Mouse (Mus musculus) midbrain, embryonic 16.5 days (tissue): ENCODE measurements around the gene Zfp800. TPM values are rescaled to one million over a fixed set of nuclear protein-coding genes. Genes with fewer than 3 reads are reported as not detected.

ENCODE experiments used
- ATAC-seq: fragments of 200-750 bp; cut with Nextera tagmentation; 2 replicates; pipeline ENCODE4 v1.8.0; 2017; ENCODE audit warnings: moderate TSS enrichment
- H3K27ac ChIP-seq: fragments of 300-500 bp; sonication (generic); 2 replicates; pipeline ENCODE4 v1.5.1; 2014; ENCODE audit warnings: mild to moderate bottlenecking, low read length, mixed read lengths
- H3K27me3 ChIP-seq: fragments of 300-500 bp; sonication (generic); 2 replicates; pipeline ENCODE4 v1.6.1; 2014; ENCODE audit warnings: low read depth, low read length, mixed read lengths; ENCODE audit not compliant: control insufficient read depth, insufficient read depth
- H3K36me3 ChIP-seq: fragments of 300-500 bp; sonication (generic); 2 replicates; pipeline ENCODE4 v1.6.1; 2014; ENCODE audit warnings: mild to moderate bottlenecking, low read length, moderate library complexity, mixed read lengths; ENCODE audit not compliant: control insufficient read depth, insufficient read depth
- H3K4me1 ChIP-seq: fragments of 300-500 bp; sonication (generic); 2 replicates; pipeline ENCODE4 v1.6.1; 2014; ENCODE audit warnings: mild to moderate bottlenecking, low read length, mixed read lengths; ENCODE audit not compliant: control insufficient read depth, insufficient read depth
- H3K4me2 ChIP-seq: fragments of 300-500 bp; sonication (generic); 2 replicates; pipeline ENCODE4 v1.6.1; 2014; ENCODE audit warnings: mild to moderate bottlenecking, low read length, mixed read lengths
- H3K4me3 ChIP-seq: fragments of 300-500 bp; sonication (generic); 2 replicates; pipeline ENCODE4 v1.5.1; 2014; ENCODE audit warnings: low read depth, mild to moderate bottlenecking, low read length, moderate library complexity, mixed read lengths
- H3K9ac ChIP-seq: fragments of 300-500 bp; sonication (generic); 2 replicates; pipeline ENCODE4 v1.6.1; 2014; ENCODE audit warnings: low read depth, low read length, mixed read lengths
- H3K9me3 ChIP-seq: fragments of 300-500 bp; sonication (generic); replicated peaks from 2 replicates; pipeline ENCODE4 v1.6.1; 2014; ENCODE audit warnings: mild to moderate bottlenecking, low read length, mixed read lengths; ENCODE audit not compliant: control insufficient read depth, poor library complexity, severe bottlenecking
- WGBS: fragments of 180-500 bp; shearing (Covaris S2); extraction: QIAGEN DNeasy Blood & Tissue Kit; methylation state at CpG from one replicate; pipeline ENCODE4 v1.1.7; 2014; 5-methylcytosine and 5-hydroxymethylcytosine counted together
- polyA plus RNA-seq: library from polyadenylated mRNA; unstranded; fragments of >200 nt; fragmentation: Nextera tagmentation; extraction: Ambion mirVana; gene quantifications from 2 replicates; pipeline ENCODE4 v1.2.1, GENCODE M21; 2015

Gene Zfp800
- polyA plus RNA-seq, 1 experiment from 2014 or later = 16.6 TPM

- no peaks in the 10 kb centered on the region for H3K9me3 ChIP-seq
- H3K4me2 ChIP-seq = no peak overlapping the region
- no peak overlapping the region for H3K9ac ChIP-seq
- H3K4me1 ChIP-seq = no peaks in the 10 kb centered on the region
- H3K27me3 ChIP-seq = no peaks in the 10 kb centered on the region
- H3K4me3 ChIP-seq = no peak overlapping the region
- 83% methylated on average over 6 of the region's 6 CpGs for WGBS
- H3K36me3 ChIP-seq = no peaks in the 10 kb centered on the region
- no peak for ATAC-seq
- no peak overlapping the region for H3K27ac ChIP-seq
Observed at GRCm38 (mm10) chr6:28369966-28370683, 27.7 kb downstream of the Zfp800 start.

GRCm38 (mm10) chr6:28367575-28367974, 30.2 kb downstream of the Zfp800 start:
- Histone ChIP-seq H3K9me3 (no peaks in the 10 kb centered on the region), H3K4me1 (no peaks in the 10 kb centered on the region), H3K27ac (no peak overlapping the region), H3K9ac (no peak overlapping the region), H3K36me3 (no peaks in the 10 kb centered on the region), H3K27me3 (no peaks in the 10 kb centered on the region), H3K4me3 (no peak overlapping the region), H3K4me2 (no peak overlapping the region)
- ATAC-seq = no peak
- 86% methylated on average over 9 of the region's 9 CpGs for WGBS

GRCm38 (mm10) chr6:28351066-28351465, 46.7 kb downstream of the Zfp800 start:
- peak; percentile 76 for ATAC-seq
- H3K36me3 ChIP-seq = no peaks in the 10 kb centered on the region

GRCm38 (mm10) chr6:28345677-28346076, 52.1 kb downstream of the Zfp800 start:
- no peak overlapping the region for H3K9ac ChIP-seq
- no peak overlapping the region for H3K4me2 ChIP-seq
- H3K27me3 ChIP-seq = no peaks in the 10 kb centered on the region
- H3K36me3 ChIP-seq = no peaks in the 10 kb centered on the region
- no peak for ATAC-seq
- no peaks in the 10 kb centered on the region for H3K9me3 ChIP-seq
- no peaks in the 10 kb centered on the region for H3K4me1 ChIP-seq
- no peak overlapping the region for H3K27ac ChIP-seq
- no peak overlapping the region for H3K4me3 ChIP-seq

More at GRCm38 (mm10) chr6:28351066-28351465, 46.7 kb downstream of the Zfp800 start:
- Histone ChIP-seq H3K27me3 (no peaks in the 10 kb centered on the region), H3K9me3 (no peaks in the 10 kb centered on the region), H3K4me1 (no peaks in the 10 kb centered on the region), H3K27ac (no peak overlapping the region), H3K4me3 (no peak overlapping the region), H3K9ac (no peak overlapping the region), H3K4me2 (no peak overlapping the region)
- 64% methylated on average over 3 of the region's 3 CpGs for WGBS

- Histone ChIP-seq H3K27ac (no peak overlapping the region), H3K9ac (no peak overlapping the region), H3K9me3 (no peaks in the 10 kb centered on the region), H3K4me1 (no peaks in the 10 kb centered on the region), H3K4me2 (no peak overlapping the region), H3K36me3 (no peaks in the 10 kb centered on the region), H3K27me3 (no peaks in the 10 kb centered on the region), H3K4me3 (no peak overlapping the region)
- no peak for ATAC-seq
- WGBS = 35% methylated on average over 7 of the region's 7 CpGs
Observed at GRCm38 (mm10) chr6:28345181-28345580, 52.6 kb downstream of the Zfp800 start.

- 90% methylated on average over 5 of the region's 5 CpGs for WGBS
- Histone ChIP-seq H3K9ac (no peak overlapping the region), H3K4me1 (no peaks in the 10 kb centered on the region), H3K4me2 (no peak overlapping the region), H3K36me3 (no peaks in the 10 kb centered on the region), H3K27ac (no peak overlapping the region), H3K27me3 (no peaks in the 10 kb centered on the region), H3K9me3 (no peaks in the 10 kb centered on the region), H3K4me3 (no peak overlapping the region)
- ATAC-seq = no peak
Observed at GRCm38 (mm10) chr6:28342863-28343262, 54.9 kb downstream of the Zfp800 start.

- H3K4me1 ChIP-seq = no peaks in the 10 kb centered on the region
- H3K27me3 ChIP-seq = no peaks in the 10 kb centered on the region
- WGBS = 97% methylated on average over 4 of the region's 4 CpGs
- ATAC-seq = no peak
- H3K36me3 ChIP-seq = no peaks in the 10 kb centered on the region
- H3K9ac ChIP-seq = no peak overlapping the region
- H3K27ac ChIP-seq = no peak overlapping the region
- H3K4me3 ChIP-seq = no peak overlapping the region
- H3K9me3 ChIP-seq = no peaks in the 10 kb centered on the region
- H3K4me2 ChIP-seq = no peak overlapping the region
Observed at GRCm38 (mm10) chr6:28341174-28341573, 56.6 kb downstream of the Zfp800 start.

- no peaks in the 10 kb centered on the region for H3K36me3 ChIP-seq
- H3K9ac ChIP-seq = no peak overlapping the region
- no peak overlapping the region for H3K4me3 ChIP-seq
- ATAC-seq = no peak
- H3K27ac ChIP-seq = no peak overlapping the region
- no peak overlapping the region for H3K4me2 ChIP-seq
- WGBS = 85% methylated on average over 5 of the region's 5 CpGs
- no peaks in the 10 kb centered on the region for H3K4me1 ChIP-seq
- H3K9me3 ChIP-seq = no peaks in the 10 kb centered on the region
- no peaks in the 10 kb centered on the region for H3K27me3 ChIP-seq
Observed at GRCm38 (mm10) chr6:28339410-28339809, 58.4 kb downstream of the Zfp800 start.

- Histone ChIP-seq H3K4me2 (no peak overlapping the region), H3K27me3 (no peaks in the 10 kb centered on the region), H3K9me3 (no peaks in the 10 kb centered on the region), H3K9ac (no peak overlapping the region), H3K27ac (no peak overlapping the region), H3K4me1 (peaks cover 4% of the 10 kb centered on the region; the same call in 1 of the 2 replicates), H3K36me3 (no peaks in the 10 kb centered on the region), H3K4me3 (no peak overlapping the region)
- 90% methylated on average over 5 of the region's 5 CpGs for WGBS
- no peak for ATAC-seq
Observed at GRCm38 (mm10) chr6:28333696-28334095, 64.1 kb downstream of the Zfp800 start.
